Mouse (Mus musculus): ENCODE measurements at regions not wholly inside any gene's neighbourhood (a gene's known extent, or its start where the extent isn't known, plus 50 kb on each side); places are given as distances from the start of the nearest gene placed in this dataset.

- no peak for DNase-seq (ENCODE audit: low read depth, low spot score)
Measured at GRCm38 (mm10) chr2:74930702-74931101, 105.1 kb downstream of the Mtx2 start.

- no peak for DNase-seq (ENCODE audit: low read depth, low spot score)
Measured at GRCm38 (mm10) chr2:74933190-74933589, 107.6 kb downstream of the Mtx2 start.

DNA sequence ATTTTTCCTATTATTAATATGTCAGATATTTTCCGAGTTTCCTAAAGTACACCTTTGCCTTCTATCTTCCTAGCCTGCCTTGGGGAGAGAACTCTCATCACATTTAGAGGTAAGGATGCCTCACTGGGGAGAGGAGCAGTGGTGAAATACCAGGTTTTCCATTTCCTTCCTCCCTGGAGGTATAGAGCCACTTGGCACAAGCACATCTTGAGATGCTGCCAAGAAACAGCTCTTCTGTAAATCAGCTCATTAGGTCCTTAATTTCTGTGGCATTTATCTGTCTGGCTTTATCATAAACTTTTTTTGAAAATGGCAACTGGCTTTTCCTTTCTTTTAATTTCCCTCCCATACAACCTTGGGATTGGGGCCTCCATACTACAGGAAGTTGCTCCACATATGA is 108.2 kb downstream of the Mtx2 start:
- DNase-seq (ENCODE audit: low read depth, low spot score): peak; percentile 7

DNA sequence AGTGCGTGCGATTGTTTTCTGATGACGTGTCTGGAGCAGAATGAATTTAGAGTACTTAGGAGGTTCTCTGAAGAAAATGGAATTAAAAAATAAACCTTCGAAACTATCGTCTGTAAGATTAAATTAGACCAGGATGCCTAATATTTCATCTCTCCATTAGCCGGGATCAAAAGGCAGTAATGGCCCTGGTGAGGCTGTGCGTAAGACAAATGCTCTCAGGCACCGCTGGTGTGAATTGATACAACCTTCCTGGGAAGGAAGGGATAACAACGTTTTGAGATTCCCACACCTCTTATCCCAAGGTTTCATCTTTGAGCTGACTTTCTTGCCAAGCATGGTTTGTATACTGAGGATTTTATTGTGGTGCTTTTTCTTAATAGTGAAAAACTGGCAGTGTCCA is 113.1 kb downstream of the Mtx2 start:
- no peak for DNase-seq (ENCODE audit: low read depth, low spot score)

DNA sequence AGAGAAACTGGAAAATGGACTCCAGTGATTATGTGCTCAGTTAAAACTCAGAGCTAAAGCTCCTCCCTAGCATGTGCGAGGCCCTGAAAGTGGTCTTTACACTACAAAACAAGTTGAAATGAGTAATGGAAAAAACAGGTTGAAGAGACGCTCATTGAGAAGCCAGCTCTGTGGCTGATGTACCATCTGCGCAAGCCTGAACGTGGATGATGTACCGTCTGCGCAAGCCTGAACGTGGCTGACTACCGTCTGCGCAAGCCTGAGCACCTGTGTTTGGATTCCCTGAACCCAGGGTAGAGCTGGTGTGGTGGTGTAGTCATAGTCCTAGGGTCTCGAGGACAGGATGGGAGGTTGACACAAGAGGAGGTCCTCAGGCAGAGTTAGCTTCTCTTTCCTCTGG is 116.4 kb downstream of the Mtx2 start:
- DNase-seq (ENCODE audit: low read depth, low spot score): no peak

GRCm38 (mm10) chr2:74942611-74943198 is 117.1 kb downstream of the Mtx2 start:
- no peak for DNase-seq (ENCODE audit: low read depth, low spot score)

DNA sequence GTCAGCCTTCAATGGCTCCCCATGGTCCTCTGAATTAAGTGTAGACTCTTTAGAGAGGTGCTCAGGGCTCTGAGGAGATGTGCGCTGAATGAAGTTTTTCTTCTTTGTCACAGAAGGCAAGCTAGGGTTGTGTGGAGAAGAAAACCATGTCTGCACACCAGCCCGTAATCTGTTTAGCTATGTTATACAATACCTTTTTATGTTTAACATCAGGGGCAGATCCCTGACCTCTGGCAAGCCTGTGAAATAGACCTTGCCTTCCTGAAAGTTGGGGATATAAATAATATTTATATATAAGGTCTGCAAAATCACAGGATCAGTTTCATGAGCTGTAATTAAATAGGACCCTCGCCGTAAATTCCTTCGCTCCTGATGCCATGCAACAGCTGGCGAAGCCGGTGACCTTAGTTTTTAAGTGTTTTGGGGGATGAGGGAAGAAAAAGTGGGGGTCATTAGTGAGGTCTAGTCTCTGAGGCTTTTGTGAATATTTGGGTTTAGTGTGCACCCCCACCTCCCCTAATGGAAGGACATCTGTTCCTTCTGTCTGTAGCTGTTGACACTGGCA is 119.7 kb downstream of the Mtx2 start:
- DNase-seq (ENCODE audit: low read depth, low spot score): no peak

DNA sequence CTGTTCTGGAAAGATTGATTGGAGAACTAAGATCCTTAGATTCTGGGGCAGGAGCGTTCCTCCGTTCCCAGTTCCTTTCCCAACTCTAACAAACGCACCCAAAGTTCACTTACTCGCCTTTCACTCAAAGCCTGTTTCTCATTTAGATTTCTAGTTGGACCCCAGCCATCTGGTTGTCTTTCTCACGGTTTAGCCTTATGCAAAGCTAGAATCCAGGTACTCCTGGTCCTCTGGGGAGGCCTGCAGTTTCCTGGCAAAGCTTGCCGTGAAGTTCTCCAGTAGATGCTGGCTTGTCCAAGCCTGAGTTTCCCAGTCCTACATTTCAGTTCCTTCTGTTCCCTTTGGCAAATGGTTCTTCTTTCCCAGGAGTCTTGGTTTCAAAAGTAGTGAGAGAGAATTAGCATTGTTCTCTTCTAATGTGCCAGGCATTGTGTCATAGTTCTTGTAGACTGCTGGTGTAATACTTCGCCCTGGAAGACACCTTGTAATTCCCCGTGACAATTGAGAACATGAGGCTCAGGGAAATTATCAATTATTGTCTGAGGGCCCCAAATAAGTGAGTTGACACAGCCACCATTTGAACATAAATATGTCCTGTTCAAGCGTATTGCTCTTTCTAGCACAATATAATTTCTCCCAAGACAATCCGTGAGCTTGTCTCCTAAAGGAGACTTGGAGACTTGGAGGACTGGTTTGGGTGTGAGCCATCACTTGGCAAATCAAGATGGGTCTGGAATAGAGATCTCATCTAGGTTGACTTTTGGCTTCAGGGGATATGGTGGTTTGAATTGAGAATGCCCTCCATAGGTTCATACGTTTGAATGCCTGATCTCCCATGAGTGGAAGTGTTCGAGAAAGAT is 126.0 kb downstream of the Mtx2 start:
- no peak for DNase-seq (ENCODE audit: low read depth, low spot score)

DNA sequence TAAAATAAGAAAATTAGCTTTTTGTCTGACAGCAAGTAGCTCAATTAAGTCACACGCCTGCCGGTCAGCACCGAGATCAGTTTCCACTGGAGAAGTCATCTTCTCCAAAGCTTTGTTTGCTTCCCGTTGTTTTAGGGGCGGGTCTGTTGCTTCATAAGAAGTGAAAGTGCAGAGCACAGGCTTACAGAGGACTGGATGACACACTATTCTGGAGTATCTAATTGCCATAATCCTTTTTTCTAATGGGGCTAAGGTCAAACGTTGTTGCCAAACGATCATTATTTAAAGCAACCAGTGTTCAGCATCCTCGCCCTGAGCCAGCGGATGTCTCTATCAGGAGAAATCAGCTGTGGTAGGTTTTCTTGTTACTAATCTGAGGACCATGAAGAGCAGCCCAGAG is 128.5 kb downstream of the Mtx2 start:
- no peak for DNase-seq (ENCODE audit: low read depth, low spot score)

DNA sequence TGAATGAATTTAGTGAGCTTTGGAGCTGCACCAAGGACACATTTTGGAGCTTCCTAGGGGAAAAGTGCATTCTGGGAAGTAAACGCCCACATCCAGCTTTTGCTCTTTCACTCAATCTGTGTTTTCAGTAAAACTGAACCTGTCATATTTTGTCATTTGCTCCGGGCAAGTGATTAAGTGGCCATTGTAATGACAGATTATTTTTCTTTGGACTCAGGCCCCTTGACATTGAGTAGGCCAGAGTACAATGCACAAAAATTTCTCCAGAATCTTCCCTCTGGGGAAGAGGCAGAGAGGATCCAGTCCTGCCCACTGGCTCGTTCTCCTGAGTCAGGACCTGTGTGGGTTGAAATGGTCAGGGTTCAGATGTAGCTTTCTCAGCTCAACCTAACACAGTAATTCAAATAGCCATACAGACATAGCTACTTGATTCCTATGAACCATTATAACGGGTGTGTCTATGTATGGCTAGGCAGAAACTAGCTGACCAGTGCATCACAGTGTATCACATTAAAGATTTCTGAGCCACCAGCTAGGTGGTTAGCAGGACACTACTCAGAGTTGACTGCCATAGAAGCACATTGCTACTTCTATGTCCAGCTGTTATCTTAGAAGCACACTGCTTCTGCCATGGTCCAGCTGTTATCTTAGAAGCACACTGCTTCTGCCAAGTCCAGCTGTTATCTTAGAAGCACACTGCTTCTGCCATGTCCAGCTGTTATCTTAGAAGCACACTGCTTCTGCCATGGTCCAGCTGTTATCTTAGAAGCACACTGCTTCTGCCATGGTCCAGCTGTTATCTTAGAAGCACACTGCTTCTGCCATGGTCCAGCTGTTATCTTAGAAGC is 129.9 kb downstream of the Mtx2 start:
- DNase-seq (ENCODE audit: low read depth, low spot score): no peak

DNA sequence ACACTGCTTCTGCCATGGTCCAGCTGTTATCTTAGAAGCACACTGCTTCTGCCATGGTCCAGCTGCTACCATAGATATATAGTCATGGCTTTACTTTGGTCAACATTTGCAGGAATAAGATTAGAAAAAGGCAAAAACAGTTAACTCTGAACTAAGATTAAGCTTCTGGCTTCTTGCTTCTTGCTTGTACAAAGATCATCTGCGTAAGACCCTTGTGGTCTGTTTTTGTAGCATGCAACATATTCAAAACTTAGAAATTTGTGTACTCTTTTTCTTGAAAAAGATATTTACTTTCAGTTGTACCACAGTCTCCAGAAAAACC is 130.5 kb downstream of the Mtx2 start:
- no peak for DNase-seq (ENCODE audit: low read depth, low spot score)

DNA sequence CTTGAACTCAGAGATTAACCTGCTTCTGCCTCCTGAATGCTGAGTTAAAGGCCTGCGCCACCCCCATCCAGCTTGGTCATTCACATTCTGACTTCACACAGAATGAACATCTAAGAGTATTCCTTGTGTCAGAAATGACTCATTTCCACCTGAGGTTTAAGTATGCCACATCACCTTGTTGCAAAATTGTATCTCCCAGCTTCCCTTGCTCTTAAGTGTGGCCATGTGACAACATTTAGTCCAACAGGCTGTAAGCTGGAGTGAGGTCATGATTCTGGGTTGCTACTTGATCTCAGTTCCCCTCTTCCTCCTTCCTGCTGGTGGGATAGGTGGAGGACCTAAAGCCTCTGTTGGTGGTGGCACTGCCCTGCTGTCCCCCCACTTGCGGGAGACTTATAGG is 131.0 kb downstream of the Mtx2 start:
- no peak for DNase-seq (ENCODE audit: low read depth, low spot score)

DNA sequence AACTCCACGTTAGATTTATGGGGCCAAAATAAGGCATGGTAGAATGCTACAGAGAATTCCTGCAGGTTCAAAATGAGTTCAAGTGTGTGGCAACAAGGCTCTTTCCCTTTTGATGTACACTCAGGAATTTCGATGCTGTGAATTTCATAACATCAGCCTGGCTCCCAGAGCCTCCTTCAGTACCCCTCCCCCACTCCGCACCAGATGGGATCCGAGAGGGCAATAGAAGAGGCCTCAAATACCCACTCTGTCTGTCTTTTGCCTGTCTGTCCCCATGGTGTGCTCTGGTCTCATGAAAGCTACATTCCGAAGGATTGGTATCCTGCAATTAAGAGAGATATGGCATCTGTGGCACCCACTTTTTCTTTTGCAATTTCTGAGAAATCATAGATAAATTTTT is 134.3 kb downstream of the Mtx2 start:
- DNase-seq (ENCODE audit: low read depth, low spot score): no peak

GRCm38 (mm10) chr2:74962416-74962815 is 136.8 kb downstream of the Mtx2 start:
- no peak for DNase-seq (ENCODE audit: low read depth, low spot score)

GRCm38 (mm10) chr2:74964360-74964759 is 138.8 kb downstream of the Mtx2 start:
- DNase-seq (ENCODE audit: low read depth, low spot score): peak; percentile 86

DNA sequence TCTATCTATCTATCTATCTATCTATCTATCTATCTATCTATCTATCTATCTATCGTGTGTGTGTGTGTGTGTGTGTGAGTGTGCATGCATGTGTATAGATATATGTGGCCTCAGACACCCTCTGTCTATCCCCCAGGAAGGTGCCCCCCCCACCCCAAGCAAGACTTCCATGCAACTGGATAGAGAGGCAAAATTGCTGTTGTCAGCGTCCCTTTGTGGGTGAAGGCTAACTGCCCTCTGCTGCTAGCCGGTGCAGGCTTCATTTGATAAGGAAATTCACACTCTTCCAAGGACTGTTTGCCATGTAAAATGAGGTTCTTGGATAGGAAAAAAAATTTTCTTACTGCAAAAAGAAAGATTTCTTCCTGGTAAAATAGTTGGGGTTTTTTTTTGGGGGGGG is 139.4 kb downstream of the Mtx2 start:
- peak; percentile 3 for DNase-seq (ENCODE audit: low read depth, low spot score)

DNA sequence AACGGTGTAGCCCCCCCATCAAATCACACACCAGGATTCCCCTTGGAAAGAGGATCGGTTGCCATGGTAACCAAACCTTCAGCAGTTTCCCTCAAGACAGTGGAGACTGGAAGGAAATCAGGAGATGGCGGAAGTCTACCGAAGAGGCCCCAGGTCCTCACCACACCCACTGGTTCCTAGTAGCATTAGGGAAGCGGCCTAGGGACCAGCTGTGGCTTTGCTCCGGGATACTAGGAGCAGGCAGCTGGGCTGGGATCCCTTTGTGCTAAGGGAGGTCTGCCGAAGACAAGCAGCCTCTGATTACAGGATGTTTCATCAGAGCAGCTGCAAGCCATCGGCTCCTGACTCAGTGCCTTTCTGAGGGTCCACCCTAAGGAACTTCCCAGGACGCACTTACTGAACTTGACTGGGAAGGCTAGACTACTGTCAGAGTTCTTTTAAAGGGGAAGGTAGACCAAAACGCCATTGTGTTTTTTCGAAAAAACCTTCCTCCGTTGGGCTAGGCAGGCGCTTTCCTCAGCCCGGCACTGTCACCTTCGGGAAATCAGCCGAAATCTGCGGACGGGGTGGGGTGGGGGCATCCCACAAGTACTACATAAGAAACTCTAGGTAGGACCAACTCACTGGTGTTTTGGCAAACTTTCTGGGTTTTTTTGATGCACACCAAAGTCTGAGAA is 139.9 kb downstream of the Mtx2 start:
- peak; percentile 40 for DNase-seq (ENCODE audit: low read depth, low spot score)

DNA sequence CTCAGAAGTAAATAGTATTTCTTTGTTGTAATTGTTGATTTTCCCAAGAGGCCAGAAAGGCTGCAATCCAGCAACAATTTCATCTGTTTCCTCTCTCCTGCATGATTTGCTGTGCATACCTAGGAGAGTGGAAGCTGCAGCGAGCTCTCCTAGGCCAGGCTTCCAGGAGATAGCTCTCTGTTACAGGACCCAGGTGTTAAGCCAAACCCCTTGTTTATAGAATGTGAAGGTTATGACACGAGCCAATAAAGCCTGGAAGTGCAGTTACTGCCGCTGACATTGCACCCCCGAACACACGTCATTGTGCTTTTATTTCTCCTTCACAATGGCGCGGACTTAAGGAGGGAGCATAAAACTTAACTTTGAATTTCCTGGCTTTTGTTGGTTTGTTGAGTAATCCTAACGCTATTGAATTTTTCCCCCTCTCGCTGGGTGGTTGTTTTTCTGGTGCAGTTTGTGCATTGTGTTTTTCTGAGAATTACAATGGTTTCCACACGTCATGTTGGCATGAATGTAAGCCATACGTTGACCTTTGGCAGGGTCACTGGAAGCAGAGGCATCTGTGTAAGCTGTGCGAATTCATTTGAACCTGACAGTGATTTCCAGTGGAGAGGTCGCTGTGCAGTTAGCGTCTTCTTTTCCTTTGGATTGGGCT is 145.1 kb downstream of the Mtx2 start:
- DNase-seq (ENCODE audit: low read depth, low spot score): no peak

DNA sequence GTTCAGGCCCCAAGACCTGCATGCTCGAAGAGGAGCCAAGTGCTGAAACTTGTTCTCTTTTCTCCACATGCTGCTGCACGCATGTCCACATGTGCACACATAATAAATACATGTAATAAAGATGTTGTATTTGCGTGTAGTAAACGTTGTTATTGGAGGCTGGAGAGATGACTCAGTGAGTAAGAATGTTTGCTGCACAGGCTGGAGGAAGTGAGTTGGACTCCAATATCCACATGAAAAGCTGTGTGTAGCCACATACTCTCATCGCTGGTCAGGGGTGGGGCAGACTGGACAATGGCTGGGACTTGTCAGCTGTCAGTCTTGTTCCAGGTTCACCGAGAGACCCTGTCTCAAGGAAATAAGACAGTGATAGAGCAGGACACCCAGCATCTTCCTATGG is 147.8 kb downstream of the Mtx2 start:
- DNase-seq (ENCODE audit: low read depth, low spot score): no peak

GRCm38 (mm10) chr2:74974595-74975325 is 149.2 kb downstream of the Mtx2 start:
- DNase-seq (ENCODE audit: low read depth, low spot score): peak; percentile 58

DNA sequence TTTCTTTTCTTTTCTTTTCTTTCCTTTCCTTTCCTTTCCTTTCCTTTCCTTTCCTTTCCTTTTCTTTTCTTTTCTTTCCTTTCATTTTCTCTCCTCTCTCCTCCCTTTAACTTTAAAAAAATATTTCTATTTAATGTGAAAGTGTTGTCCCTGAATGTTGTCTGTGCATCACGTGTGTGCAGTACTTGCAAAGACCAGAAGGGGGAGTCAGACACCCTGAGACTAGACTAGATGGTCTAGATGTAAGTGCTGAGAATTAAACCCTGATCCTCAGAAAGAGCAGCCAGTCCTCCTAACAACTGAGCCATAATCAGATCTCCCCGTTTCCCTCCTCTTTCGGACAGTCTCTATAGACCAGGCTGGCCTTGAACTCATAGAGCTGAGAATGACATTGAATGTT is 151.7 kb downstream of the Mtx2 start:
- no peak for DNase-seq (ENCODE audit: low read depth, low spot score)

Measured in brain, adult 2 months (tissue).